ENCODE assay signal across 10 mouse cellular contexts in genomic region chr13:75542253-75542945, GRCm38 (mm10).
A peak's percentile ranks its signal among the peaks of the same experiment; 100 is the strongest.
DNase-seq lines count a peak whose midpoint lies in the region; ATAC-seq and TF ChIP-seq lines count a peak whose summit lies in the region.
"Had no signal": no experiment of that assay in that cellular context is flagged by ENCODE, and none has a peak within 500 bp of the region (broad histone marks: within the 10 kb centered on the region; RNA-seq: fewer than 3 reads in every experiment).

No protein-coding gene starts in this region.

- TF ChIP-seq CTCF in MEL (IDR thresholded peaks at IDR 0.05 in 2 of 3, conservative IDR thresholded peaks at IDR 0.05 in 1 of 3; ENCODE audit: control insufficient read depth in 1 of 3, insufficient read depth in 1 of 3, low read depth in 2 of 3, low read length in 3 of 3, poor library complexity in 1 of 3, severe bottlenecking in 1 of 3) = no peak

- TF ChIP-seq RAD21 in MEL (IDR thresholded peaks at IDR 0.05; ENCODE audit: low read depth, low read length) = no peak

- no peaks in the 10 kb centered on the region for H3K36me3 ChIP-seq in heart, embryonic 10.5 days
- no peaks in the 10 kb centered on the region for H3K36me3 ChIP-seq in MEL (ENCODE audit: control insufficient read depth in 1 of 2, insufficient read depth in 2 of 2, low read length in 2 of 2)
- no peaks in the 10 kb centered on the region for H3K36me3 ChIP-seq in hindbrain, embryonic 11.5 days (ENCODE audit: control insufficient read depth, insufficient read depth, low read length)
- no peaks in the 10 kb centered on the region for H3K36me3 ChIP-seq in neural tube, embryonic 15.5 days
- H3K36me3 ChIP-seq: embryonic facial prominence, embryonic 12.5 days; heart, embryonic 13.5 days had no signal

- no peak for ATAC-seq in hindbrain, embryonic 11.5 days (ENCODE audit: low FRiP score)
- ATAC-seq in neural tube, embryonic 15.5 days (ENCODE audit: low FRiP score) = no peak

- H3K4me2 ChIP-seq in hindbrain, embryonic 11.5 days (replicated peaks; ENCODE audit: low read depth, low read length) = no peak overlapping the region
- no peak overlapping the region for H3K4me2 ChIP-seq in neural tube, embryonic 15.5 days
- H3K4me2 ChIP-seq: embryonic facial prominence, embryonic 12.5 days; heart, embryonic 13.5 days had no signal

- H3K4me1 ChIP-seq in heart, embryonic 10.5 days = no peaks in the 10 kb centered on the region
- no peaks in the 10 kb centered on the region for H3K4me1 ChIP-seq in MEL (ENCODE audit: control insufficient read depth in 1 of 2, insufficient read depth in 2 of 2, low read length in 2 of 2)
- H3K4me1 ChIP-seq in hindbrain, embryonic 11.5 days (replicated peaks; ENCODE audit: control insufficient read depth, insufficient read depth, low read length) = no peaks in the 10 kb centered on the region
- no peaks in the 10 kb centered on the region for H3K4me1 ChIP-seq in neural tube, embryonic 15.5 days
- H3K4me1 ChIP-seq: embryonic facial prominence, embryonic 12.5 days had no signal

- 72% methylated on average over 2 of the region's 2 CpGs for WGBS in heart, embryonic 10.5 days
- WGBS in hindbrain, embryonic 11.5 days = 91% methylated on average over 2 of the region's 2 CpGs
- 80% methylated on average over 2 of the region's 2 CpGs for WGBS in neural tube, embryonic 15.5 days

- no peaks in the 10 kb centered on the region for H3K27me3 ChIP-seq in heart, embryonic 10.5 days (ENCODE audit: insufficient read depth, poor library complexity, severe bottlenecking)
- no peaks in the 10 kb centered on the region for H3K27me3 ChIP-seq in MEL (ENCODE audit: control insufficient read depth in 1 of 2, insufficient read depth in 2 of 2, low read length in 2 of 2)
- no peaks in the 10 kb centered on the region for H3K27me3 ChIP-seq in hindbrain, embryonic 11.5 days (ENCODE audit: control insufficient read depth, insufficient read depth, low read length)
- no peaks in the 10 kb centered on the region for H3K27me3 ChIP-seq in neural tube, embryonic 15.5 days (replicated peaks)
- H3K27me3 ChIP-seq: embryonic facial prominence, embryonic 12.5 days; heart, embryonic 13.5 days had no signal

- no peaks in the 10 kb centered on the region for H3K79me2 ChIP-seq in MEL (ENCODE audit: control insufficient read depth, insufficient read depth, low read length, poor library complexity)

- H3K4me3 ChIP-seq in heart, embryonic 10.5 days = no peak overlapping the region
- H3K4me3 ChIP-seq in MEL (ENCODE audit: control insufficient read depth in 1 of 2, insufficient read depth in 1 of 2, low read depth in 2 of 2, low read length in 2 of 2) = no peak overlapping the region
- no peak overlapping the region for H3K4me3 ChIP-seq in hindbrain, embryonic 11.5 days (ENCODE audit: low read depth, low read length)
- H3K4me3 ChIP-seq in neural tube, embryonic 15.5 days (replicated peaks) = no peak overlapping the region
- H3K4me3 ChIP-seq: embryonic facial prominence, embryonic 12.5 days; heart, embryonic 13.5 days had no signal

- H3K9me3 ChIP-seq in heart, embryonic 10.5 days = no peaks in the 10 kb centered on the region
- no peaks in the 10 kb centered on the region for H3K9me3 ChIP-seq in MEL (replicated peaks; ENCODE audit: insufficient read depth, low read length)
- no peaks in the 10 kb centered on the region for H3K9me3 ChIP-seq in hindbrain, embryonic 11.5 days (ENCODE audit: control insufficient read depth, low read length)
- no peaks in the 10 kb centered on the region for H3K9me3 ChIP-seq in neural tube, embryonic 15.5 days (replicated peaks)
- H3K9me3 ChIP-seq: embryonic facial prominence, embryonic 12.5 days; heart, embryonic 13.5 days had no signal

- TF ChIP-seq POLR2A in MEL (IDR thresholded peaks at IDR 0.05; ENCODE audit: control insufficient read depth in 1 of 2, insufficient read depth in 1 of 2, low read depth in 1 of 2, low read length in 2 of 2, poor library complexity in 1 of 2) = no peak

- DNase-seq in heart, adult 9 months (ENCODE audit: low spot score in 2 of 2) = peak; percentile 61 to 64
- DNase-seq in heart, embryonic 10.5 days (ENCODE audit: low spot score) = no peak
- DNase-seq in MEL (ENCODE audit: low read depth, low spot score) = peak; percentile 16
- peak; percentile 59 to 75 for DNase-seq in adrenal gland, postnatal 36 days
- DNase-seq in lung, adult 18-20 months = peak; percentile 76 to 81
- no peak for DNase-seq in hindbrain, embryonic 11.5 days (ENCODE audit: low spot score)
- DNase-seq in retina, postnatal 1 day = no peak

- TF ChIP-seq EP300 in MEL (IDR thresholded peaks at IDR 0.05; ENCODE audit: low read depth in 1 of 2, low read length in 2 of 2) = no peak

- no peak overlapping the region for H3K9ac ChIP-seq in MEL (ENCODE audit: control insufficient read depth, low read depth, low read length, poor library complexity, severe bottlenecking)
- H3K9ac ChIP-seq in hindbrain, embryonic 11.5 days (ENCODE audit: low read depth, low read length) = no peak overlapping the region
- H3K9ac ChIP-seq in neural tube, embryonic 15.5 days (replicated peaks) = no peak overlapping the region
- H3K9ac ChIP-seq: embryonic facial prominence, embryonic 12.5 days; heart, embryonic 13.5 days had no signal

- no peak overlapping the region for H3K27ac ChIP-seq in heart, embryonic 10.5 days
- H3K27ac ChIP-seq in MEL (ENCODE audit: control insufficient read depth, low read depth, low read length) = no peak overlapping the region
- no peak overlapping the region for H3K27ac ChIP-seq in hindbrain, embryonic 11.5 days (ENCODE audit: low read depth, low read length)
- H3K27ac ChIP-seq in neural tube, embryonic 15.5 days (replicated peaks) = no peak overlapping the region
- H3K27ac ChIP-seq: embryonic facial prominence, embryonic 12.5 days; heart, embryonic 13.5 days had no signal

TF ChIP-seq in MEL, 35 proteins besides CTCF, POLR2A, EP300 and RAD21:
- TF ChIP-seq HCFC1 (IDR thresholded peaks at IDR 0.05; ENCODE audit: low read depth, low read length) (no peak), ETS1 (IDR thresholded peaks at IDR 0.05; ENCODE audit: low read depth, low read length) (peak; percentile 42; the same call in 1 of the 2 replicates)

Comparison
In these comparisons a context has a peak if more than half of its experiments do, and no peak if none do; other contexts are left out.
1. DNase-seq: peak in heart, adult 9 months (2 of 2), MEL (single experiment), adrenal gland, postnatal 36 days (2 of 2) and lung, adult 18-20 months (2 of 2); none in heart, embryonic 10.5 days (single experiment), hindbrain, embryonic 11.5 days (single experiment) and retina, postnatal 1 day (single experiment).